8 mouse cellular contexts compared by ENCODE assay signal in the genomic region with DNA sequence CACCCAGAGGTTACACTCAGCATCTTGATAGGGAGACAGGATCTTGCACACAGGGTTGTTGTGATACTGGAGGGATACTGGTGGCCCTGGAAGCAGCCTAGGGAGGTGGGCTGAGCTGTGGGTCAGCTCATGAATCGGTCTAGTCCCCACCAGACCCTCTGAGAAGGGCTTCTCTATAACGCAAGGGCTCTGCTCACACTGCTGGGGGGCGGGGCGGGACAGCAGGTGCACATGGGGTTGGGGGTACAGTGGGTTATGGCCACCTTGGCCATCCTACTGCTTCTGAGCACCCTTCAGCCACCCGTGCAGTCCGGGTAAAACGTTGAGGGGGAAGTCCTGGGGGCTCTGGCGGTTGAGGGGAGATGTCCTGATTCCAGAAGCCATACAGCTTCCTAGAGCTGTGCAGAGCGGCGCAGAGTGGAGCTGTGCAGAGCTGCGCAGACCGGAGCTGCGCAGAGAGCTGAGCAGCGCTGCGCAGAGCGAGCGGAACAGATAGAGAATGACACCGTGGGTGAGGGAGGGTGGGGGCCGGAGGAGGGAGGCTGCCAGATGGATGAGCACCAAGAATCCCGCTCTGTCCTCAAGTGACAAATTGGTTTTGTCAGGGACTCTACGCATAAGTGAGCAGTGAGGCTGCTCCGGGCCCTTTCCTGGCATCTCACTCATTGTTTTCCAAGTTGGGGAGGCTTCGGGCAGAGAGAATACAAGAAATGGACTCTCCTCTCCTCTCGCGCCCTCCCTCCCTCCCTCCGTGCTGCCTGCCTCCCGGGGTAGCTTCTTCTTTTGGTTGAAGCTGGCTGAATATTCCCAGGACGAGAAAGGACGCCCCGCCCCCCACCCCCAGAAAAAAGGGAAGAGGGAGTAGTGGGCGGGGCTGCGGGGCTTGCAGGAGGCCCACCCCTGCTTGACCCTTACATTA. TPM values are rescaled to one million over a fixed set of nuclear protein-coding genes. Genes with fewer than 3 reads are reported as not detected.
DNase-seq lines count a peak whose midpoint lies in the region; ATAC-seq and TF ChIP-seq lines count a peak whose summit lies in the region.

No protein-coding gene starts in this region.

- peak overlapping the region; percentile 73 for H3K27ac ChIP-seq in heart, embryonic 16.5 days (ENCODE audit: low read length)
- no peak overlapping the region for H3K27ac ChIP-seq in liver, embryonic 14.5 days

- TF ChIP-seq EP300 in liver, embryonic 14.5 days (IDR thresholded peaks at IDR 0.05; ENCODE audit: low read depth) = no peak

- H3K36me3 ChIP-seq in heart, embryonic 16.5 days (ENCODE audit: control insufficient read depth, insufficient read depth) = no peaks in the 10 kb centered on the region
- no peaks in the 10 kb centered on the region for H3K36me3 ChIP-seq in liver, embryonic 14.5 days (replicated peaks; ENCODE audit: control insufficient read depth, insufficient read depth, low read depth)

- H3K4me2 ChIP-seq in heart, embryonic 16.5 days (ENCODE audit: low read depth, low read length) = peak overlapping the region; percentile 77
- H3K4me2 ChIP-seq in liver, embryonic 14.5 days (ENCODE audit: low read depth) = peak overlapping the region; percentile 50

- H3K4me3 ChIP-seq in heart, embryonic 16.5 days (ENCODE audit: low read length) = peak overlapping the region; percentile 54
- peak overlapping the region; percentile 10 to 29; a peak in 1 of 4 replicates for H3K4me3 ChIP-seq in liver, embryonic 14.5 days (ENCODE audit: insufficient read depth in 1 of 2, low read depth in 2 of 2, low read length in 2 of 2)

- ATAC-seq in heart, embryonic 16.5 days (replicated peaks; ENCODE audit: extremely low read depth, insufficient read depth, low FRiP score) = peak; percentile 71
- ATAC-seq in liver, embryonic 14.5 days (ENCODE audit: insufficient read depth) = peak; percentile 56; the same call in 1 of the 2 replicates

- H3K9ac ChIP-seq in heart, embryonic 16.5 days (ENCODE audit: low read length) = peak overlapping the region; percentile 66
- H3K9ac ChIP-seq in liver, embryonic 14.5 days (replicated peaks) = no peak overlapping the region

- WGBS in heart, embryonic 16.5 days = 11% methylated on average over 27 of the region's 32 CpGs
- 12% methylated on average over 28 of the region's 32 CpGs for WGBS in liver, embryonic 14.5 days (ENCODE audit: insufficient replicate concordance)

- peaks cover 44% of the 10 kb centered on the region for H3K4me1 ChIP-seq in heart, embryonic 16.5 days (ENCODE audit: control insufficient read depth, insufficient read depth, low read length)
- no peaks in the 10 kb centered on the region for H3K4me1 ChIP-seq in liver, embryonic 14.5 days (replicated peaks; ENCODE audit: control insufficient read depth in 2 of 2, insufficient read depth in 2 of 2, low read length in 1 of 2)

- H3K9me3 ChIP-seq in heart, embryonic 16.5 days (replicated peaks; ENCODE audit: control insufficient read depth, low read length) = no peaks in the 10 kb centered on the region
- H3K9me3 ChIP-seq in liver, embryonic 14.5 days (ENCODE audit: control insufficient read depth, low read length) = no peaks in the 10 kb centered on the region

- H3K27me3 ChIP-seq in heart, embryonic 16.5 days (ENCODE audit: control insufficient read depth, insufficient read depth, low read length) = no peaks in the 10 kb centered on the region; the same call in 1 of the 2 replicates
- H3K27me3 ChIP-seq in liver, embryonic 14.5 days (ENCODE audit: control insufficient read depth, insufficient read depth, low read length) = no peaks in the 10 kb centered on the region

- no peak for TF ChIP-seq CTCF in liver, embryonic 14.5 days (IDR thresholded peaks at IDR 0.05; ENCODE audit: low read depth)

- DNase-seq in CD4-positive helper T cell, adult 2 months (ENCODE audit: low read depth, low spot score) = peak; percentile 76
- peak; percentile 82 for DNase-seq in ZHBTc4 (ENCODE audit: low read depth, low spot score)
- peak; percentile 91 for DNase-seq in embryo, embryonic 11 days
- peak; percentile 77 for DNase-seq in layer of hippocampus, adult 11-12 months (ENCODE audit: low spot score)
- DNase-seq in liver, embryonic 14.5 days (ENCODE audit: low read depth in 3 of 3, low spot score in 3 of 3) = no peak
- peak; percentile 72 for DNase-seq in naive thymus-derived CD4-positive, alpha-beta T cell, adult 2 months (ENCODE audit: low read depth)
- peak; percentile 79 for DNase-seq in thymus, postnatal 0 days (ENCODE audit: low spot score)

RNA-seq across cellular contexts. Expression of a gene that starts 16.6 kb away (rescaled TPM):
- 14.9 and 17.6 TPM in 2 replicates for polyA plus RNA-seq in heart, embryonic 16.5 days (2015; fragmentation: Nextera tagmentation; extraction: Ambion mirVana)
- 0.71 and 1.3 TPM in 2 replicates for polyA plus RNA-seq in liver, embryonic 14.5 days (2012; rRNA removed)
- 1.1 TPM in 2 replicates for polyA plus RNA-seq in liver, embryonic 14.5 days (2014; fragmentation: Nextera tagmentation; extraction: Ambion mirVana)
- polyA plus RNA-seq in thymus, postnatal 0 days (2015; fragmentation: Nextera tagmentation; extraction: Ambion mirVana) = 4.8 and 5.0 TPM in 2 replicates

RNA-seq across cellular contexts. Expression of a gene that starts 31.8 kb away (rescaled TPM):
- polyA plus RNA-seq in heart, embryonic 16.5 days (2015; fragmentation: Nextera tagmentation; extraction: Ambion mirVana) = 69.8 and 74.8 TPM in 2 replicates
- polyA plus RNA-seq in liver, embryonic 14.5 days (2012; rRNA removed) = 12.9 and 17.5 TPM in 2 replicates
- polyA plus RNA-seq in liver, embryonic 14.5 days (2014; fragmentation: Nextera tagmentation; extraction: Ambion mirVana) = 37.1 and 41.0 TPM in 2 replicates
- polyA plus RNA-seq in thymus, postnatal 0 days (2015; fragmentation: Nextera tagmentation; extraction: Ambion mirVana) = 139 and 143 TPM in 2 replicates

RNA-seq across cellular contexts. Expression of a gene that starts 32.0 kb away (rescaled TPM):
- 72.8 and 73.3 TPM in 2 replicates for polyA plus RNA-seq in heart, embryonic 16.5 days (2015; fragmentation: Nextera tagmentation; extraction: Ambion mirVana)
- 10.7 and 14.8 TPM in 2 replicates for polyA plus RNA-seq in liver, embryonic 14.5 days (2012; rRNA removed)
- 22.4 and 24.7 TPM in 2 replicates for polyA plus RNA-seq in liver, embryonic 14.5 days (2014; fragmentation: Nextera tagmentation; extraction: Ambion mirVana)
- polyA plus RNA-seq in thymus, postnatal 0 days (2015; fragmentation: Nextera tagmentation; extraction: Ambion mirVana) = 58.6 and 62.2 TPM in 2 replicates

RNA-seq across cellular contexts. Expression of a gene that starts 35.9 kb away (rescaled TPM):
- polyA plus RNA-seq in heart, embryonic 16.5 days (2015; fragmentation: Nextera tagmentation; extraction: Ambion mirVana) = not detected in 2 replicates
- polyA plus RNA-seq in liver, embryonic 14.5 days (2012; rRNA removed) = not detected in 2 replicates
- polyA plus RNA-seq in liver, embryonic 14.5 days (2014; fragmentation: Nextera tagmentation; extraction: Ambion mirVana) = not detected in 2 replicates
- polyA plus RNA-seq in thymus, postnatal 0 days (2015; fragmentation: Nextera tagmentation; extraction: Ambion mirVana) = not detected in 2 replicates

RNA-seq across cellular contexts. Expression of a gene that starts 41.0 kb away (rescaled TPM):
- polyA plus RNA-seq in heart, embryonic 16.5 days (2015; fragmentation: Nextera tagmentation; extraction: Ambion mirVana) = 30.5 and 39.0 TPM in 2 replicates
- polyA plus RNA-seq in liver, embryonic 14.5 days (2012; rRNA removed) = 5.3 and 5.6 TPM in 2 replicates
- 7.4 and 10.2 TPM in 2 replicates for polyA plus RNA-seq in liver, embryonic 14.5 days (2014; fragmentation: Nextera tagmentation; extraction: Ambion mirVana)
- polyA plus RNA-seq in thymus, postnatal 0 days (2015; fragmentation: Nextera tagmentation; extraction: Ambion mirVana) = 32.6 and 35.3 TPM in 2 replicates

Comparison
In these comparisons a context has a peak if more than half of its experiments do, and no peak if none do; other contexts are left out.
1. DNase-seq: peak in CD4-positive helper T cell, adult 2 months (single experiment), ZHBTc4 (single experiment), embryo, embryonic 11 days (single experiment), layer of hippocampus, adult 11-12 months (single experiment), naive thymus-derived CD4-positive, alpha-beta T cell, adult 2 months (single experiment) and thymus, postnatal 0 days (single experiment); none in liver, embryonic 14.5 days (0 of 3).